Mouse (Mus musculus): ENCODE results near the gene Dagla.

GRCm38 (mm10) chr19:10323860-10324259 is 19.2 kb upstream of the Dagla start:
- TF ChIP-seq POLR2A (IDR thresholded peaks at IDR 0.05; ENCODE audit: extremely low read depth, insufficient read depth, low read length), result no peak
- no peak for TF ChIP-seq CTCF (IDR thresholded peaks at IDR 0.05; ENCODE audit: low read depth, low read length)

Data from liver, adult 2 months (tissue).